Mouse (Mus musculus): ENCODE results near the gene Nek2. TPM values are rescaled to one million over a fixed set of nuclear protein-coding genes. Genes with fewer than 3 reads are reported as not detected.

Gene Nek2
- polyA plus RNA-seq (2014; fragmentation: Illumina TruSeq; extraction: RNeasy Lipid Tissue Mini Kit (QIAGEN cat#74804); ENCODE audit: low read depth, low replicate concordance): 2.4 TPM

DNA sequence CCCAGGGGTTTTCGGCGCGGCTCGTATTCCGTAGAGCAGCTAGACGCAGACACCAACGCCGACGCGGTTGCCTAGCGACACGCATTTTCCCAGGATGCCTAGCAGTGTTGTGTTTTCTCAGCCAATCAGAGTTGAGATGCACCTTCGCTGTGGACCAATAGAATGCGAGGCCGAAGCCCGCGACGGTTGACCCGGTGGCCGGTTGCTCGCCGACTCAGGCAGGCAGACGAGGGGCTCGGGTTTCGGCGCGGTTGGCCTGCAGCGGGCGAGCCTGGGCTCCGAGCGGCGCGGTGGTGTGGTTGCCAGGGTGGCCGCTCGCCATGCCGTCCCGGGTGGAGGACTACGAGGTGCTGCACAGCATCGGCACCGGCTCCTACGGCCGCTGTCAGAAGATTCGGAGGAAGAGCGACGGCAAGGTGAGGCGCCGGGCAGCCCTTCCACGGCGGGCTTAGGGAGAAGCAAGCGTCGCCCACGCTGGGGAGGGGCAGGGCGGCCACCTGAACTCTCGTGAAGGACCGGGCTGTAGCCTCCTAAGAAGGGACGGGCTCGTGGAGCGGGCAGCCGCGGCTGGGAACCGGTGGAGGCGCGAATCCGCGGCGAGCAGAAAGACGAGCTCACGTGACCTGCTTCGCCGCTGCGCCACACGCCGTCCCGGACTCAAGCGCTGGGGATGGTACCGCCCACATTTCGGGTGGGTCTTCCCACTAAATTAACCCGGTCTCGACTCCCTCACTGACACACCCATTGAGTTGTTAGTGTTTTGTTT is at the start of gene Nek2:
Nek2 (plus strand) TSS at position 119 of the 766 bp plus-strand sequence.

Other genes starting within 250 kb of the Nek2 start
- 2.7 TPM for gene Dtl, start 245.9 kb upstream of the Nek2 start, polyA plus RNA-seq (2014; fragmentation: Illumina TruSeq; extraction: RNeasy Lipid Tissue Mini Kit (QIAGEN cat#74804); ENCODE audit: low read depth, low replicate concordance)
- 10.9 TPM for gene Ints7, start 245.8 kb upstream of the Nek2 start, polyA plus RNA-seq (2014; fragmentation: Illumina TruSeq; extraction: RNeasy Lipid Tissue Mini Kit (QIAGEN cat#74804); ENCODE audit: low read depth, low replicate concordance)
- 129 TPM for gene Lpgat1, start 103.6 kb upstream of the Nek2 start, polyA plus RNA-seq (2014; fragmentation: Illumina TruSeq; extraction: RNeasy Lipid Tissue Mini Kit (QIAGEN cat#74804); ENCODE audit: low read depth, low replicate concordance)
- gene Slc30a1, start 85.3 kb downstream of the Nek2 start, polyA plus RNA-seq (2014; fragmentation: Illumina TruSeq; extraction: RNeasy Lipid Tissue Mini Kit (QIAGEN cat#74804); ENCODE audit: low read depth, low replicate concordance): 23.5 TPM
- not detected for gene Rd3, start 155.9 kb downstream of the Nek2 start, polyA plus RNA-seq (2014; fragmentation: Illumina TruSeq; extraction: RNeasy Lipid Tissue Mini Kit (QIAGEN cat#74804); ENCODE audit: low read depth, low replicate concordance)

Data from adrenal gland, adult 10 weeks (tissue).